Mouse (Mus musculus) liver, adult 2 months (tissue): ENCODE data around the gene Asprv1. TPM values are rescaled to one million over a fixed set of nuclear protein-coding genes. Genes with fewer than 3 reads are reported as not detected.

ENCODE experiments used
- DNase-seq: peaks from one replicate; pipeline ENCODE4 v3.0.0-alpha.2; 2011; ENCODE audit warnings: low read depth, low spot score; ENCODE audit errors: extremely low read depth
- H3K27ac ChIP-seq: fragments of 200-500 bp; replicated peaks from 2 replicates; pipeline ENCODE4 v1.5.1; 2012; ENCODE audit warnings: low read depth, mild to moderate bottlenecking, control low read depth, inconsistent platforms, low read length; ENCODE audit not compliant: insufficient read depth
- H3K27me3 ChIP-seq: fragments of 200-500 bp; 2 replicates; pipeline ENCODE4 v1.6.1; 2012; ENCODE audit warnings: mild to moderate bottlenecking, moderate library complexity, low read length, inconsistent platforms; ENCODE audit not compliant: control insufficient read depth, insufficient read depth
- H3K36me3 ChIP-seq: fragments of 200-500 bp; 2 replicates; pipeline ENCODE4 v1.6.1; 2012; ENCODE audit warnings: low read length, inconsistent platforms; ENCODE audit not compliant: control insufficient read depth, insufficient read depth
- H3K4me1 ChIP-seq: fragments of 200-500 bp; 2 replicates; pipeline ENCODE4 v1.6.1; 2011; ENCODE audit warnings: low read length; ENCODE audit not compliant: control insufficient read depth, insufficient read depth
- H3K4me3 ChIP-seq: fragments of 200-500 bp; 2 replicates; pipeline ENCODE4 v1.5.1; 2011; ENCODE audit warnings: low read depth, mild to moderate bottlenecking, control low read depth, low read length, moderate library complexity; ENCODE audit not compliant: insufficient read depth
- H3K79me2 ChIP-seq: fragments of 200-500 bp; 2 replicates; pipeline ENCODE4 v1.6.1; 2012; ENCODE audit warnings: inconsistent platforms, mild to moderate bottlenecking, low read length, moderate library complexity; ENCODE audit not compliant: control insufficient read depth, insufficient read depth
- H3K9ac ChIP-seq: fragments of 200-500 bp; 2 replicates; pipeline ENCODE4 v1.6.1; 2012; ENCODE audit warnings: low read depth, mild to moderate bottlenecking, control low read depth, inconsistent platforms, low read length
- CTCF ChIP-seq: fragments of 200-500 bp; IDR thresholded peaks from 2 replicates; pipeline ENCODE4 v1.5.1; 2011; ENCODE audit warnings: low read depth, low read length, control low read depth
- POLR2A ChIP-seq: fragments of 200-500 bp; IDR thresholded peaks from 2 replicates; pipeline ENCODE4 v1.6.1; 2011; ENCODE audit warnings: low read length, control low read depth; ENCODE audit not compliant: insufficient read depth; ENCODE audit errors: extremely low read depth
- whole genome bisulfite sequencing: fragments of 180-500 bp; shearing (Covaris S2); methylation state at CpG from one replicate; pipeline ENCODE4 v1.1.7; 2018; 5-methylcytosine and 5-hydroxymethylcytosine counted together
- polyA plus RNA-seq: library from polyadenylated mRNA; depleted of rRNA; stranded (reverse); fragments of >200 nt; gene quantifications from 2 replicates; pipeline ENCODE4 v1.2.3, GENCODE M21; 2012
- total RNA-seq: library from RNA; depleted of rRNA; stranded (reverse); fragments of >200 nt; gene quantifications from 2 replicates; pipeline ENCODE4 v1.2.3, GENCODE M21; 2014

Asprv1 gene
- total and polyA plus RNA-seq, 2 experiments, result 0.10 TPM; not detected in 1

- Histone ChIP-seq H3K4me1 (peaks cover 12% of the 10 kb centered on the region), H3K36me3 (peaks cover 8% of the 10 kb centered on the region; the same call in 1 of the 2 replicates), H3K79me2 (peaks cover 4% of the 10 kb centered on the region; the same call in 1 of the 2 replicates), H3K4me3 (no peak overlapping the region), H3K27me3 (no peaks in the 10 kb centered on the region), H3K27ac (no peak overlapping the region), H3K9ac (no peak overlapping the region)
- TF ChIP-seq POLR2A (no peak), CTCF (no peak)
- 75% methylated on average over 17 of the region's 17 CpGs for WGBS
- peak; percentile 17 for DNase-seq
These were observed 37.8 kb downstream of the Asprv1 start for GRCm38 (mm10) chr6:86665560-86666307.

DNA sequence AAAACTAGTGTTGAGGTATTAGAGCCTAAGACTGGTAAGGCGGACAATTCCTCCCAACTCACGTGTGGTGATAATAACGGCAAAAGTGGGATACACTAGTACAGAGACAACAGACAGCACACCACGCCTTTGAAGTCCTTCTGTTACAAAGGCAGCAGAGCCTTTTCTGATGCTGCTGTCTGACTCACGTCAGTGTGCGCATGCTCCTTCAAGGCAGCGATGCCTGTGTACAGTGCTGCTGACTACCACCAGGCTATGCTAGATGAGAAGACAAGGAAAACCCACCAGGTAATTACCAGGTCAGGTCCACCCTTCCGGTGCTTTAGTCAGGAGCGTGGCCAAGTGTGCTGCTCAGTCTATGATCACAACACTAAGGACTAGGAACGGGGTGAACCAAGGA lies 39.1 kb downstream of the Asprv1 start:
- Histone ChIP-seq H3K27ac (no peak overlapping the region), H3K4me3 (no peak overlapping the region), H3K27me3 (no peaks in the 10 kb centered on the region), H3K4me1 (peaks cover 12% of the 10 kb centered on the region), H3K36me3 (peaks cover 4% of the 10 kb centered on the region; the same call in 1 of the 2 replicates), H3K79me2 (peaks cover 4% of the 10 kb centered on the region; the same call in 1 of the 2 replicates), H3K9ac (no peak overlapping the region; the same call in 1 of the 2 replicates)
- WGBS, result 98% methylated on average over 10 of the region's 10 CpGs
- no peak for DNase-seq
- TF ChIP-seq CTCF, result no peak
- TF ChIP-seq POLR2A, result no peak

DNA sequence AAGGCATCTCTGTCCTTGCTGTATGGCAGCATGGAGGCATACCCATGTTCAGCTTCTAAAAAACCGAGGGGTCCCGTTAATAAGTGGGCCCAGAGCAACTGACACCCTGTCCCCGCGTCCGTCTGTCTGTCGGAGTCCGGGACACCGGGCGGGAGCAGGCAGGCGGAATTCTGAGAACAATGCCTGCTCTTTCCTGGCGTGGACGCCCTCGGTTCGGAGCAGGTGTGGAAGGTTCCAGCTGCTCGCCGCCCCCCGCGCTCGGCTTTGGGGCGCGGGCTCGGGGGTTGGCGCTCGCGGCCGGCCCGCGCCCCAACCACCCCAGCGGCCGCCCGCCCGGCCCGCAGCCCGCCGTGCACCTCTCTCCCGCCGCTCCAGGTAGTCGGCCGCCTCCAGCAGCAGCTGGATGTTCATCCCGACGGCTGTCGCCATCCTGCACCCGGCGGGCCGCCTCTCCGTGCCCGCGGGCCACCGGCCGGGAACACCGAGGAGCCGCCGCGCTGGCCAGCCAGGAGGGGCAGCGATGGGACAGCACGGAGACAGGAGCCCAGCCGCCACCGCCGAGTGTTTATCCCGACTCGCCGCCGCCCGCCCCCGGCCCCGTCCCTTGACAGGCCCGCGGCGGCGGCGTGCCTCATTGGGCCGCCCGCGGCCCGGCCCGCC lies 40.7 kb downstream of the Asprv1 start, which contains the start of gene Mxd1:
TSS of gene Mxd1 (minus strand) at position 582 of the 660 bp plus-strand sequence.
- TF ChIP-seq POLR2A (peak; percentile 92), CTCF (no peak)
- Histone ChIP-seq H3K27ac (peak within 1 kb of the TSS; percentile 81), H3K36me3 (peaks cover 4% of the 10 kb centered on the region; the same call in 1 of the 2 replicates), H3K9ac (peak within 1 kb of the TSS; percentile 89), H3K4me1 (peaks cover 12% of the 10 kb centered on the region), H3K4me3 (peak within 1 kb of the TSS; percentile 83), H3K79me2 (peaks cover 4% of the 10 kb centered on the region; the same call in 1 of the 2 replicates), H3K27me3 (no peaks in the 10 kb centered on the region)
- no peak for DNase-seq
- under 1% methylated on average over 72 of the region's 76 CpGs for WGBS

DNA sequence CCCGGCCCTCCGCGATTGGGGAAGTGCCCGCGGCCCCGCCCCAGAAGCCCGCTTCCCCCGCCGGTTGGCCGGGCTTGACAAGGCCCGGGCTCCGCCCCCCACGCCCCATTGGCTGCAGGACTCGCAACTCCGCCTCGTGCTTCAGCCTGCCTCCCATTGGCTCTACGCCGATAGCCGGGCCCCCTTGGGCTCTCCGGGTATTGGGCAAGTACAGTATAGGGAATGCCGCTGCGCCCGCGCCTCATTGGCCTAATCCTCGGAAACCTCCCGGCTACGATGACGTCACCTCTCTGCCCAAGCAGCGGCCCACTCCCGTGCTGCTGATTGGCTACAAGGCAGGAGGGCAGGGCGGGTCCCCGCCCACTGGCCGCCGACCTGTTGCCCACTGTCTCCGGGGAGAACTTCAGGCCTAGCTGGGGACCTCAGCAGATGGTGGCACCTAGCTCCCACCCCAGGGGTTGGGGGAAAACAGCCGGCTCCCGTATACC lies 41.3 kb downstream of the Asprv1 start:
- WGBS, result 2% methylated on average over 37 of the region's 37 CpGs
- Histone ChIP-seq H3K4me1 (peaks cover 12% of the 10 kb centered on the region), H3K27me3 (no peaks in the 10 kb centered on the region), H3K4me3 (peak overlapping the region; percentile 66), H3K27ac (peak overlapping the region; percentile 81), H3K79me2 (peaks cover 4% of the 10 kb centered on the region; the same call in 1 of the 2 replicates), H3K36me3 (peaks cover 6% of the 10 kb centered on the region; the same call in 1 of the 2 replicates), H3K9ac (peak overlapping the region; percentile 75)
- peak; percentile 74 for TF ChIP-seq POLR2A
- no peak for TF ChIP-seq CTCF
- peak; percentile 98 for DNase-seq

DNA sequence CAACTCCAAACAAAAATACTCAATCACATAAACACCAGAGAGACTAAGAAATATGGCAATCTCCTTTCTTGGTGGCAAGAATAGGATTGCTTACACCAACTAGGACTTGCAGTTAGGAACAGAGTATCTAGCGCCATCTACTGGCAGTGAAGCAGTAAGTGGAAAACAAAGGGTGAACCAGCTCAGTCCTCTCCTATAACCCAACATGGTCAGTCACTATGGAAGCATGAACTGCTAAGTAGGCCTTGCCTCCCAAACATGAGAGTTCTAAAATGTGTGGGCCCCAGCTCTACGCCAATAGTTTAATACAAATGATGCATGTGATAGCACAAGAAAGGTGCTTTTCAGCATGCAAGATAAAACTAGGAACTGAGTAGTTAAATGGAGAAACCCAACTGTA lies 42.9 kb downstream of the Asprv1 start:
- 22% methylated on average over 2 of the region's 2 CpGs for WGBS
- TF ChIP-seq POLR2A (no peak), CTCF (peak; percentile 64)

More for the DNA sequence above, 42.9 kb downstream of the Asprv1 start:
- Histone ChIP-seq H3K4me3 (no peak overlapping the region), H3K36me3 (peaks cover 17% of the 10 kb centered on the region), H3K4me1 (peaks cover 8% of the 10 kb centered on the region), H3K79me2 (peaks cover 4% of the 10 kb centered on the region; the same call in 1 of the 2 replicates), H3K27me3 (no peaks in the 10 kb centered on the region), H3K27ac (no peak overlapping the region), H3K9ac (no peak overlapping the region)
- peak; percentile 82 for DNase-seq
